Mouse (Mus musculus): ENCODE data around the gene Ube2e1. TPM values are rescaled to one million over a fixed set of nuclear protein-coding genes. Genes with fewer than 3 reads are reported as not detected.

The Ube2e1 gene
- polyA plus RNA-seq, 1 experiment from 2014 or later = 195 TPM

DNA sequence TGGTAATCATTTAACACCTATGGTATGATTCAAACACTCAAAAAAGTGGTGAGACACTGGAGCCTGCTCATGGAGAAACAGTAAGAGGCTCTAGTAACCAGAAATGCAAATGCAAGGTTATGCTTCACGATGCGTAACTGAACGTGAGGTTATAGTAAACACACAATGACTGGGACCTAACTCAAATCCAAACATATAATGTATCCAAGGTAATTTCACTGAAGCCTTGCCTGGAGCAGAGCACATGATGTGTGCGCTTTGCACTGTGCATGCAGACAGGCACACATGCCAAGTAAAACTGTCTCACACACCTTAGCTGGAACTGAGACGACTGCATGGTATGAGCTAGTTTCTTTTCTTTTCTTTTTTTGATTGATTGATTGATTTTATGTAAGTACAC, 27.5 kb downstream of the Ube2e1 start:
- H3K27ac ChIP-seq (replicated peaks) = no peak overlapping the region
- H3K9ac ChIP-seq = no peak overlapping the region
- peak; percentile 51; the same call in 1 of the 2 replicates for ATAC-seq (ENCODE audit: low FRiP score, low read depth)
- H3K4me3 ChIP-seq = no peak overlapping the region
- H3K4me1 ChIP-seq (replicated peaks) = no peaks in the 10 kb centered on the region; the same call in 1 of the 2 replicates
- no peak overlapping the region for H3K4me2 ChIP-seq
- 91% methylated on average over 5 of the region's 5 CpGs for WGBS
- H3K9me3 ChIP-seq = no peaks in the 10 kb centered on the region
- H3K36me3 ChIP-seq = peaks cover 7% of the 10 kb centered on the region; the same call in 1 of the 2 replicates
- H3K27me3 ChIP-seq = no peaks in the 10 kb centered on the region

DNA sequence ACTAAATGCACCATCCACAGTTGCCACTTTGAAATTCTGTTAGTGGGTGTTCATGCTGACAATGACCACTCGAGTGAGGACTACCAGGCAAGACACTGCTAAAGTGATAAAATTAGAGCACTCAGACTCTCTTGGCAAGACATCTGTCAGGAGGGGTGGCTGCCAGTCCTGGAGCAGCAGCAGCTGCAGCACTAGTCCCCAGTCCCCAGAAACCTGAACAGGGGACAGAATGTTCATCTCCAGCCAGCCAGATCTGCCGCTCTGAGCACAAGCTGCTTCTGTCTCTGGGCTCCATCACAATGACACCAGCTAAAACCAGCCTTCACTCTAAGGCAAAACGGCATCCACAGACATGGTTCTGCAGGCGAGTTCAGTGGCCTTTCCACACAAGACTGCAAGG, 28.4 kb downstream of the Ube2e1 start:
- Histone ChIP-seq H3K27ac (replicated peaks) (no peak overlapping the region), H3K9ac (no peak overlapping the region), H3K36me3 (peaks cover 7% of the 10 kb centered on the region; the same call in 1 of the 2 replicates), H3K4me1 (replicated peaks) (no peaks in the 10 kb centered on the region; the same call in 1 of the 2 replicates), H3K4me2 (no peak overlapping the region), H3K9me3 (no peaks in the 10 kb centered on the region), H3K27me3 (no peaks in the 10 kb centered on the region), H3K4me3 (no peak overlapping the region)
- WGBS = 80% methylated on average over 4 of the region's 4 CpGs
- ATAC-seq (ENCODE audit: low FRiP score, low read depth) = peak; percentile 20; the same call in 1 of the 2 replicates

DNA sequence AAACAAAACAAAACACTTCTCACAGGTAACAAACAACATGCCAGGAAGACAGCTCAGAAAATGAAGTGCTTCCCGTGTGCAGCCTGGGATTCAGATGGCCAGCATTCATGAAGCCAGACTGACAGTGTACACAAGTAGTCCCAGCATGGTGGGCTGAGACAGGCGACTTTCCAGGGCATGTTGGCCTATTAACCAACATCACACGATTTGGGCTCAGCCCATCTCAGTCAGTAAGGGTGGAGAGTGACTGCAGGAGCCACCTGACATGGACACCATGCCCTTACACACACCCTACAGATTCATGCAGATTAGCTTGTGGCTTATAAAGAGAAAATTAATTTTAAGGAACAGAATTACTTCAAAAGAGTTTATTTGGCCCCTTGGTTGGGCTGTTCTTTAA, 28.9 kb downstream of the Ube2e1 start:
- Histone ChIP-seq H3K4me2 (no peak overlapping the region), H3K4me3 (no peak overlapping the region), H3K27ac (replicated peaks) (no peak overlapping the region), H3K27me3 (no peaks in the 10 kb centered on the region), H3K4me1 (replicated peaks) (no peaks in the 10 kb centered on the region; the same call in 1 of the 2 replicates), H3K36me3 (peaks cover 7% of the 10 kb centered on the region; the same call in 1 of the 2 replicates), H3K9ac (no peak overlapping the region), H3K9me3 (no peaks in the 10 kb centered on the region)
- no peak for ATAC-seq (ENCODE audit: low FRiP score, low read depth)
- 75% methylated on average over 3 of the region's 3 CpGs for WGBS

DNA sequence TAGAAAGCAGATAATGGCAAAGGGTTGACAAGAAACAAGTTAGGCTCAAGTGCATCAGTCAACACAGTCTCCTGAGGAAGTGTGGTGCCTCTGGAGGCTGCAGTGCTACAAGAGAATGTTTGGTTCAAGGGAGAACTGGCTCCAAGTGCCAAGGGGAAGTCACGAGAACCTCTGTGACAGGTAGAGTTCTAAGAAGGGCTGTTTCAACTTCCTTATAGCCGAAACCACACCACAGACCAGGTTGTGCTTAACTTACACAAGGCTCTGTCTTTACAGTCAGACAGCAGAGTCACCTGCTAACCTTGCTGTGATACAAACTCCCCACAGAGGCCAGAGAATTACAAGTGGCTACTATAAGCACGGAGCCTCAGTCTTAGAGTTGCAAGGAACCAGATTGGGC, 30.1 kb downstream of the Ube2e1 start:
- H3K9ac ChIP-seq = no peak overlapping the region
- H3K4me3 ChIP-seq = no peak overlapping the region
- WGBS = 95% methylated on average over 3 of the region's 3 CpGs
- H3K9me3 ChIP-seq = no peaks in the 10 kb centered on the region
- no peak for ATAC-seq (ENCODE audit: low FRiP score, low read depth)
- no peak overlapping the region for H3K27ac ChIP-seq (replicated peaks)
- no peaks in the 10 kb centered on the region; the same call in 1 of the 2 replicates for H3K4me1 ChIP-seq (replicated peaks)
- H3K27me3 ChIP-seq = no peaks in the 10 kb centered on the region
- peaks cover 7% of the 10 kb centered on the region; the same call in 1 of the 2 replicates for H3K36me3 ChIP-seq
- no peak overlapping the region for H3K4me2 ChIP-seq

DNA sequence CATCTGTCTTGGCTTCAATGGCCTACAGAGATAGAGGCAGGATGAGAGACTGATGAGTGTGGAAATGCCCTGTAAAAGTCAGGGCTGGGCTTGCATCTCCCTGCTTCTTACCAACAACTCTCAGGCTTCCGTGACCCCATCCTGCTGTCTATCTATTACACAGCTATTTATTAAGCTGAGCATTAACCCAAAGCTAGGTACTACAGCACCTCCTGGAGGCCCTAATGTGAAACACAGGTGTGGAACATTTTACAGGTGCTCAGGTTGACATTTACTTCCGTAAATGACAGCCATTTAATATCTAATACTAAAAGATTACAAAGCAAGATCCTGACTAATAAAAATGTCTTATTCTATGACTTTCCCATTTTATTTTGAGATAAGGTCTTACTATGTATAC, 31.0 kb downstream of the Ube2e1 start:
- no peak for ATAC-seq (ENCODE audit: low FRiP score, low read depth)
- no peaks in the 10 kb centered on the region; the same call in 1 of the 2 replicates for H3K4me1 ChIP-seq (replicated peaks)
- H3K9ac ChIP-seq = no peak overlapping the region
- H3K27ac ChIP-seq (replicated peaks) = no peak overlapping the region
- H3K36me3 ChIP-seq = peaks cover 3% of the 10 kb centered on the region; the same call in 1 of the 2 replicates
- no peak overlapping the region for H3K4me2 ChIP-seq
- H3K4me3 ChIP-seq = no peak overlapping the region
- WGBS = 96% methylated on average over 2 of the region's 2 CpGs
- H3K27me3 ChIP-seq = no peaks in the 10 kb centered on the region
- H3K9me3 ChIP-seq = no peaks in the 10 kb centered on the region

DNA sequence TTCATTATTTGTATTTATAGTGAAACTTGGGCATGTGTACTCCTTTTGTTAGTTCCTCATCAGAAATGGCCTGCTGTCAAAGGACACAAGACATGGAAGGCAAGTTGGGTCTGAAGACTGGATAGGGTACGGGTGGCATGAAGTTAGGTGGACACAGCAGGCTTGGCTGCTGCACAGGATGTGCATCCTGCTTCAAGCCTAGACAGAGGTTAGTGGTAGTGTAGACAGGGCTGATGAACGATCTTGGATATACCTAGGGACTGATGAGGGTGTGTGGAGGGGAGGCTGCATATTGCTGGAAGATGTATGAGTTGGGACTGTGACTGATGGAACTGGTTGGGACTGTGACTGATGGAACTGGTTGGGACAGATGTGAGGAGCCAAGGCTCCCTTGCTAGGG, 32.8 kb downstream of the Ube2e1 start:
- H3K27me3 ChIP-seq = no peaks in the 10 kb centered on the region
- H3K4me3 ChIP-seq = no peak overlapping the region
- no peaks in the 10 kb centered on the region; the same call in 1 of the 2 replicates for H3K4me1 ChIP-seq (replicated peaks)
- H3K4me2 ChIP-seq = no peak overlapping the region
- no peak overlapping the region for H3K27ac ChIP-seq (replicated peaks)
- WGBS = 89% methylated on average over 2 of the region's 2 CpGs
- H3K36me3 ChIP-seq = 0 out of 2 replicates have a peak, but pooled peaks cover 2% of the 10 kb centered on the region
- H3K9me3 ChIP-seq = no peaks in the 10 kb centered on the region
- ATAC-seq (ENCODE audit: low FRiP score, low read depth) = no peak
- no peak overlapping the region for H3K9ac ChIP-seq

DNA sequence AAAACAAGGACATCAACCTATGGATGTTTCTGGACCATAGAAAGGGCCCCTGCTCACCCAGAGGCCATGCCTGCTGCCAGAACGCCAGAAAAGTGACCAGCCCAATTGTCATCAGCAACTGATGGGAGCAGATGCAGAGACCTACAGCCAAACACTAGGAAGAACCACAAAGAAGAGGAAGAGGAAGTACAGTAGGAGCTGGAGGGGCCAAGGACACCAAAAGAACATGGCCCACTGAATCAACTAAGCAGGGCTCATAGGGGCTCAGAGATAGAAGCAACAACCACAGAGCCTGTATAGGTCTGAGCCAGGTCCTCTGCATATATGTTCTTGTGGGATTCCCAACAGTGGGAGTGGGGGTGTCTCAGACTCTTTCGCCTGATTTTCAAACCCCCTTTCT, 34.2 kb downstream of the Ube2e1 start:
- Histone ChIP-seq H3K9me3 (no peaks in the 10 kb centered on the region), H3K9ac (no peak overlapping the region), H3K27me3 (no peaks in the 10 kb centered on the region), H3K4me1 (replicated peaks) (no peaks in the 10 kb centered on the region), H3K4me2 (no peak overlapping the region), H3K4me3 (no peak overlapping the region), H3K36me3 (0 out of 2 replicates have a peak, but pooled peaks cover 2% of the 10 kb centered on the region), H3K27ac (replicated peaks) (no peak overlapping the region)
- no peak for ATAC-seq (ENCODE audit: low FRiP score, low read depth)
- WGBS = 88% methylated on average over 2 of the region's 2 CpGs

DNA sequence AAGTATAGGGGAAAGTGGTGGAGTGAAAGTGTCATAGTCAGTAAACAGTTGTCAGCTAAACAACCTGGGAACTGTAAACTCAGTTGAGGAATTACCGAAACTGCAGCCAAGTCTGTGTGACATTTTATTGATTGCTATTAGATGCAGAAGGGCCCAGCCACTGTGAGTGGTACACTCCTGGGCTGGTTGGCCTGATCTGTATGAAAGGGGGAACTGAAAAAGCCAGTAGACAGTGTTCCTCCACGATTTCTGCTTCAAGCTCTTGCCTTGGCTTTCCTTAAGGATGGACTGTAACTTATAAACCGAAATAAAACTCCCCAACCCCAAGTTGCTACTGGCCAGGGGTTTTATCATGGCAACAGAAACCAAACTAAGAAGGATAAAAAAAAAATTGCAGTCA, 39.1 kb downstream of the Ube2e1 start:
- WGBS = 89% methylated on average over 3 of the region's 3 CpGs
- Histone ChIP-seq H3K9me3 (no peaks in the 10 kb centered on the region), H3K9ac (no peak overlapping the region), H3K4me3 (no peak overlapping the region), H3K4me2 (no peak overlapping the region), H3K36me3 (no peaks in the 10 kb centered on the region), H3K4me1 (replicated peaks) (no peaks in the 10 kb centered on the region), H3K27me3 (no peaks in the 10 kb centered on the region), H3K27ac (replicated peaks) (no peak overlapping the region)
- no peak for ATAC-seq (ENCODE audit: low FRiP score, low read depth)

DNA sequence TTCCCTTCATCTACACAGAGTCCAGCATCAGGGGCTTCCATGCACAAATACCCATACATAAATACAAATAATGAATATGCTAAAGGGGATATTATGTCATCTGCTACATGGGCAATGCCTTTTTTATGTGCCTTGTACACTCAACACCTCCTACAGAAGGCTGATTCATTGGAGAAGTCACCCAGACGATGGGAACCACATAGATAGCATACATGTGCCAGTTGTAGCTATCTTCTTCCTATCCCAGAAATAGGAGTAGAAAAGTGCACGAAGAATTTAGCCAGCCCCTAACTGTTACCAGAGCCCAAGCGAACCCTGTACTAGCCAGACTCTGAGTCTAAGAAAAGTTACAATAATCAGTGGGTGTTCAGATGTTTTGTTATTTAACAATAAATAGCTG, 39.5 kb downstream of the Ube2e1 start:
- no peak overlapping the region for H3K9ac ChIP-seq
- H3K4me3 ChIP-seq = no peak overlapping the region
- ATAC-seq (ENCODE audit: low FRiP score, low read depth) = no peak
- H3K27ac ChIP-seq (replicated peaks) = no peak overlapping the region
- no peaks in the 10 kb centered on the region for H3K36me3 ChIP-seq
- no peaks in the 10 kb centered on the region for H3K9me3 ChIP-seq
- H3K27me3 ChIP-seq = no peaks in the 10 kb centered on the region
- no peak overlapping the region for H3K4me2 ChIP-seq
- WGBS = 93% methylated on average over 3 of the region's 3 CpGs
- H3K4me1 ChIP-seq (replicated peaks) = no peaks in the 10 kb centered on the region

DNA sequence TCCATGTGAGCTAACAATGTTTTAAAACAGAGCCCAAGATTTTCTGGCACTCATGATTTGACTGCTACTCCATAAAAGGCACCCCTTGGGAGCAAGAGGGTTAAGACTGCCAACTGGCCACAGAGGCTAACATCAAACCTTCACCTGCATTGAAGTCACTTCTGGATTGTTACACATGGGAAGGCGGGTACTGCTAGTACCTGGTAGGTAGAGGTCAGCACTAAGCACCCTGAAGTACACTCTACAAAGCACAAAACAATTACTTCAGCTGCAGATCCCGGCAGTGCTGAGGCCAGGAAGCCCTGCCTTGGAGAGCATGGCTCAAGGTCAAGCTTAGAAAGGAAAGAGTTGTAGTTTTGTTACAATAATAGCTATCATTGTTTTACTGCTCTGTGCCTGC, 44.3 kb downstream of the Ube2e1 start:
- H3K4me3 ChIP-seq = no peak overlapping the region
- no peak overlapping the region for H3K27ac ChIP-seq (replicated peaks)
- no peaks in the 10 kb centered on the region for H3K4me1 ChIP-seq (replicated peaks)
- no peak overlapping the region for H3K9ac ChIP-seq
- ATAC-seq (ENCODE audit: low FRiP score, low read depth) = no peak
- H3K36me3 ChIP-seq = peaks cover 6% of the 10 kb centered on the region
- WGBS = 78% methylated on average over 2 of the region's 2 CpGs
- no peaks in the 10 kb centered on the region for H3K9me3 ChIP-seq
- no peak overlapping the region for H3K4me2 ChIP-seq
- no peaks in the 10 kb centered on the region for H3K27me3 ChIP-seq

DNA sequence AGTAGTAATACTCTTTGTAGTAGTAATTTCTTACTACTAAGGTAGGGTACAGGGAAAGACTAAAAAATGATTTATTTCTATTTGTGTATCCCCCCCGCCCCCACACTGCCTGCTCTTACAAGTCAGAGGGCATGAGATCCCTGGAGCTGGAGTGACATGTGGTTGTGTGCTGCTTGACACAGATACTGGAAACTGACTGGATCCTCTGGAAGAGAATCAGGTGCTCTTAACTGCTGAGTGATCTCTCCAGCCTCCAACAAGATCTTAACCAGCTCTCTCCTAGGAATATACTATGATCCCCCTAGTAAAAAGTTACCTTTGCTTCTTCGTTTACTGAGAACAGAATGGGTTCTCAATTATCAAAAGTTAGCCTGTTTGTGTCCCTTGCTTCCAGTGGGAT, 45.2 kb downstream of the Ube2e1 start:
- Histone ChIP-seq H3K36me3 (peaks cover 9% of the 10 kb centered on the region), H3K9me3 (no peaks in the 10 kb centered on the region), H3K27me3 (no peaks in the 10 kb centered on the region), H3K27ac (replicated peaks) (no peak overlapping the region), H3K9ac (no peak overlapping the region), H3K4me3 (no peak overlapping the region), H3K4me2 (no peak overlapping the region), H3K4me1 (replicated peaks) (no peaks in the 10 kb centered on the region)
- 93% methylated on average over 2 of the region's 2 CpGs for WGBS
- no peak for ATAC-seq (ENCODE audit: low FRiP score, low read depth)

DNA sequence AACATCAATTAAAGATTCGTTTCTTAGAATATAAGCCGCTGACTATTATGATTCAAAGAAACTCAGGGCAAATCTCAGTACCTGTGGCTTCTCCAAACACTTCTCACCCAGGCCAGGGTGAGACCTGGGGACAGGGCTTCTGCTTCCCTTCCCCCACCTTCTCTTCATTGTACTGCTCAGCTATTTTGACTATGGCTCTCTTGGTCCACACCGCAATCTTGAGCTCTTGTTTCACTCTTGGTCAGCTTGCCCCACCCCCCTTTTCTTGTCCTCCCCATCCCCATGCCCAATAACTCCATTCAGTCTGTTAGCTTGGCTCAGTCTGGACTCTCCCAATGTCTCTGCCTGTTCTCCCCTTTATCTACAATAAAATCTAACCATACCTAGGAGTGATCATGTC, 46.2 kb downstream of the Ube2e1 start:
- no peaks in the 10 kb centered on the region for H3K9me3 ChIP-seq
- H3K27me3 ChIP-seq = no peaks in the 10 kb centered on the region
- WGBS = 93% methylated on average over 3 of the region's 3 CpGs
- no peak overlapping the region for H3K4me2 ChIP-seq
- H3K36me3 ChIP-seq = peaks cover 9% of the 10 kb centered on the region
- no peak for ATAC-seq (ENCODE audit: low FRiP score, low read depth)
- no peaks in the 10 kb centered on the region for H3K4me1 ChIP-seq (replicated peaks)
- H3K9ac ChIP-seq = no peak overlapping the region
- no peak overlapping the region for H3K27ac ChIP-seq (replicated peaks)
- H3K4me3 ChIP-seq = no peak overlapping the region

DNA sequence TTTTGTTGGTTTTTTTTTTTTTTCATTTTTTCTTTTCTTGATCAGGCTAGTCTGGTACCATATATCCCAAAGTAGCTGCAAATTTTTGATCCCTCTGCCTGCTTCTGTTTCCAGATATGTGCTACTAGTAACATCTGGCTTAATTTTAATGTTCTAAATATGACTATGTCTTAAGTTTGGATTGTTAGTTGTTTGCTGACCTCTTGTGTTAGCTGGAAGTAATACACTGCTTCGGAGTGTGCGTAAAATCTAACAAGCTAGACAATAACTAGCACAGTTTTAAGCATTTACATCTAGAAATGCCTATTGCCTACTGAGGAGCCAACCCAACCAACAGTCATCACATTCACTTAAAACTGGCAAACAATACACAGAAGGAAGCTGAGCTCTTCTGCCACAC, 47.1 kb downstream of the Ube2e1 start:
- H3K27ac ChIP-seq (replicated peaks) = no peak overlapping the region
- H3K4me1 ChIP-seq (replicated peaks) = no peaks in the 10 kb centered on the region
- H3K36me3 ChIP-seq = peaks cover 14% of the 10 kb centered on the region
- H3K27me3 ChIP-seq = no peaks in the 10 kb centered on the region
- no peak overlapping the region for H3K4me3 ChIP-seq
- H3K9me3 ChIP-seq = no peaks in the 10 kb centered on the region
- H3K9ac ChIP-seq = no peak overlapping the region
- WGBS = 82% methylated on average over 2 of the region's 2 CpGs
- H3K4me2 ChIP-seq = no peak overlapping the region
- ATAC-seq (ENCODE audit: low FRiP score, low read depth) = no peak

Measured in hindbrain, embryonic 15.5 days (tissue).